Mouse (Mus musculus): ENCODE data around the gene Zdhhc17.

The Zdhhc17 gene

GRCm38 (mm10) chr10:110921890-110922289, 88.0 kb downstream of the Zdhhc17 start:
- no peak for DNase-seq (ENCODE audit: low spot score in 2 of 2)

GRCm38 (mm10) chr10:110920368-110920950, 89.5 kb downstream of the Zdhhc17 start:
- DNase-seq (ENCODE audit: low spot score in 2 of 2): no peak

GRCm38 (mm10) chr10:110919531-110920343, 90.2 kb downstream of the Zdhhc17 start, which contains the start of gene Csrp2:
Csrp2 (plus strand) TSS chr10:110919789.
- peak; percentile 44 to 80 for DNase-seq (ENCODE audit: low spot score in 2 of 2)

- no peak for DNase-seq (ENCODE audit: low spot score in 2 of 2)
Observed at GRCm38 (mm10) chr10:110918414-110919391, 91.2 kb downstream of the Zdhhc17 start.

- DNase-seq (ENCODE audit: low spot score in 2 of 2): no peak
Observed at GRCm38 (mm10) chr10:110917521-110917920, 92.4 kb downstream of the Zdhhc17 start.

- DNase-seq (ENCODE audit: low spot score in 2 of 2): no peak
Observed at GRCm38 (mm10) chr10:110916666-110917344, 93.1 kb downstream of the Zdhhc17 start.

GRCm38 (mm10) chr10:110903862-110904261, 106.1 kb downstream of the Zdhhc17 start:
- no peak for DNase-seq (ENCODE audit: low spot score in 2 of 2)

GRCm38 (mm10) chr10:110899744-110900501, 110.0 kb downstream of the Zdhhc17 start:
- no peak for DNase-seq (ENCODE audit: low spot score in 2 of 2)

Data from cerebellum, postnatal 4 days (tissue).